Mouse (Mus musculus) CH12.LX (cell line): ENCODE data around the gene Dleu7. TPM values are rescaled to one million over a fixed set of nuclear protein-coding genes. Genes with fewer than 3 reads are reported as not detected.
A peak's percentile ranks its signal among the peaks of the same experiment; 100 is the strongest.

Experiments
- DNase-seq: peaks from one replicate; pipeline ENCODE4 v3.0.0-alpha.2; 2013; ENCODE audit errors: extremely low read depth
- H3K27ac ChIP-seq: 2 replicates; pipeline ENCODE4 v1.5.1; 2012; ENCODE audit warnings: low read depth, mild to moderate bottlenecking, control low read depth, moderate library complexity; ENCODE audit not compliant: insufficient read depth
- H3K27me3 ChIP-seq: replicated peaks from 2 replicates; pipeline ENCODE3; 2012; ENCODE audit warnings: inconsistent platforms
- H3K36me3 ChIP-seq, 2 experiments: replicated peaks in 1 of 2; 2 replicates each; pipeline versions ENCODE3 to v1.6.1; 2012; ENCODE audit warnings: inconsistent platforms in 1 of 2, low read length in 1 of 2, mild to moderate bottlenecking in 1 of 2, mixed read lengths in 1 of 2, moderate library complexity in 1 of 2; ENCODE audit not compliant: control insufficient read depth in 1 of 2, insufficient read depth in 1 of 2
- H3K4me1 ChIP-seq, 2 experiments: 2 replicates each; pipeline ENCODE4 v1.6.1; 2012; ENCODE audit warnings: inconsistent platforms in 1 of 2, moderate library complexity in 1 of 2; ENCODE audit not compliant: insufficient read depth in 2 of 2, control insufficient read depth in 1 of 2
- H3K4me2 ChIP-seq: 2 replicates; pipeline ENCODE4 v1.6.1; 2012; ENCODE audit warnings: low read depth, mild to moderate bottlenecking, control low read depth; ENCODE audit not compliant: poor library complexity, insufficient read depth, severe bottlenecking
- H3K4me3 ChIP-seq, 3 experiments: fragments of 150-350 bp in 1 of 3; sonication (generic) in 1 of 3; replicated peaks in 1 of 3; 2 replicates each; pipeline versions ENCODE3 to v1.5.1; 2011 to 2012; ENCODE audit warnings: low read depth in 2 of 3, low read length in 2 of 3, mild to moderate bottlenecking in 2 of 3, moderate library complexity in 2 of 3, control low read depth in 1 of 3, improper control_type of control experiment in 1 of 3, inconsistent platforms in 1 of 3, mixed read lengths in 1 of 3; ENCODE audit not compliant: poor library complexity in 1 of 3
- H3K79me2 ChIP-seq: replicated peaks from 2 replicates; pipeline ENCODE4 v1.6.1; 2012; ENCODE audit warnings: mild to moderate bottlenecking, moderate library complexity; ENCODE audit not compliant: control insufficient read depth, poor library complexity, insufficient read depth, severe bottlenecking; ENCODE audit errors: extremely low read depth
- H3K9ac ChIP-seq: 2 replicates; pipeline ENCODE4 v1.6.1; 2012; ENCODE audit warnings: low read depth, mild to moderate bottlenecking, control low read depth, moderate library complexity; ENCODE audit not compliant: insufficient read depth
- H3K9me3 ChIP-seq: replicated peaks from 2 replicates; pipeline ENCODE3; 2012; ENCODE audit warnings: low read length, inconsistent platforms, mixed read lengths
- CHD1 ChIP-seq: IDR thresholded peaks from 2 replicates; pipeline ENCODE4 v1.6.1; 2012; ENCODE audit warnings: low read depth, low read length, improper control_type of control experiment, inconsistent platforms
- GABPA ChIP-seq: IDR thresholded peaks from 2 replicates; pipeline ENCODE4 v1.6.1; 2012; ENCODE audit warnings: low read depth, low read length, improper control_type of control experiment, inconsistent platforms; ENCODE audit not compliant: insufficient replicate concordance
- HCFC1 ChIP-seq: IDR thresholded peaks from 2 replicates; pipeline ENCODE4 v1.6.1; 2012; ENCODE audit warnings: low read depth, mild to moderate bottlenecking, inconsistent platforms, low read length, improper control_type of control experiment
- KAT2A ChIP-seq: IDR thresholded peaks from 2 replicates; pipeline ENCODE4 v1.6.1; 2012; ENCODE audit warnings: low read length, improper control_type of control experiment, inconsistent platforms; ENCODE audit not compliant: insufficient replicate concordance
- MAX ChIP-seq: IDR thresholded peaks from 2 replicates; pipeline ENCODE4 v1.6.1; 2011; ENCODE audit warnings: low read length, improper control_type of control experiment
- NELFE ChIP-seq: IDR thresholded peaks from 2 replicates; pipeline ENCODE4 v1.6.1; 2011; ENCODE audit warnings: low read depth, low read length, improper control_type of control experiment
- NRF1 ChIP-seq: IDR thresholded peaks from 2 replicates; pipeline ENCODE4 v1.6.1; 2014; ENCODE audit warnings: low read depth, mild to moderate bottlenecking, inconsistent platforms, low read length, improper control_type of control experiment, moderate library complexity
- POLR2A ChIP-seq: IDR thresholded peaks from 2 replicates; pipeline ENCODE4 v1.6.1; 2011; ENCODE audit warnings: low read depth, mild to moderate bottlenecking, improper control_type of control experiment, low read length
- RAD21 ChIP-seq: IDR thresholded peaks from 2 replicates; pipeline ENCODE4 v1.6.1; 2011; ENCODE audit warnings: low read depth, mild to moderate bottlenecking, low read length, improper control_type of control experiment, moderate library complexity
- TBP ChIP-seq: conservative IDR thresholded peaks from 2 replicates; pipeline ENCODE4 v1.6.1; 2011; ENCODE audit warnings: low read depth, low read length, improper control_type of control experiment
- TCF12 ChIP-seq: IDR thresholded peaks from 2 replicates; pipeline ENCODE4 v1.6.1; 2014; ENCODE audit warnings: low read depth, mild to moderate bottlenecking, inconsistent platforms, low read length, improper control_type of control experiment
- USF1 ChIP-seq: IDR thresholded peaks from 2 replicates; pipeline ENCODE4 v1.6.1; 2014; ENCODE audit warnings: low read depth, mild to moderate bottlenecking, inconsistent platforms, low read length, improper control_type of control experiment
- ZC3H11A ChIP-seq: IDR thresholded peaks from 2 replicates; pipeline ENCODE4 v1.6.1; 2012; ENCODE audit warnings: low read depth, mild to moderate bottlenecking, inconsistent platforms, low read length, improper control_type of control experiment
- ZKSCAN1 ChIP-seq: IDR thresholded peaks from 2 replicates; pipeline ENCODE4 v1.6.1; 2012; ENCODE audit warnings: low read depth, inconsistent platforms, low read length, improper control_type of control experiment, borderline replicate concordance
- ZMIZ1 ChIP-seq: IDR thresholded peaks from 2 replicates; pipeline ENCODE4 v1.6.1; 2012; ENCODE audit warnings: low read depth, mild to moderate bottlenecking, inconsistent platforms, low read length, improper control_type of control experiment
- ZNF384 ChIP-seq: IDR thresholded peaks from 2 replicates; pipeline ENCODE4 v1.6.1; 2012; ENCODE audit warnings: low read depth, low read length, improper control_type of control experiment, inconsistent platforms
- dilution Hi-C: fragments of 300-500 bp; cut with MboI; formaldehyde crosslinking; loops from 2 replicates; pipeline ENCODE4 v1.14.3; 2020; ENCODE audit warnings: low sequenced_read_pairs; ENCODE audit not compliant: extremely low pct_unique_long_range_greater_than_20kb, extremely low pct_ligation_motif_present
- in situ Hi-C: fragments of 300-500 bp; cut with MboI; formaldehyde crosslinking; loops from 3 replicates; pipeline ENCODE4 v1.14.3; 2019; ENCODE audit warnings: low sequenced_read_pairs, low pct_ligation_motif_present, low pct_unique_long_range_greater_than_20kb, mixed read lengths
- polyA plus RNA-seq: library from polyadenylated mRNA; unstranded; fragments of >175 nt; gene quantifications from 2 replicates; pipeline ENCODE4 v1.2.1, GENCODE M21; 2012; ENCODE audit warnings: low read depth; ENCODE audit not compliant: insufficient read length
- total RNA-seq, 2 experiments: library from RNA; depleted of rRNA; stranded (reverse); fragments of 300-350 nt in 1 of 2; fragments of >200 nt in 1 of 2; gene quantifications; 2 replicates each; pipeline ENCODE4 v1.2.3; 2012 to 2014

Gene Dleu7
- total and polyA plus RNA-seq, 3 experiments = not detected

DNA sequence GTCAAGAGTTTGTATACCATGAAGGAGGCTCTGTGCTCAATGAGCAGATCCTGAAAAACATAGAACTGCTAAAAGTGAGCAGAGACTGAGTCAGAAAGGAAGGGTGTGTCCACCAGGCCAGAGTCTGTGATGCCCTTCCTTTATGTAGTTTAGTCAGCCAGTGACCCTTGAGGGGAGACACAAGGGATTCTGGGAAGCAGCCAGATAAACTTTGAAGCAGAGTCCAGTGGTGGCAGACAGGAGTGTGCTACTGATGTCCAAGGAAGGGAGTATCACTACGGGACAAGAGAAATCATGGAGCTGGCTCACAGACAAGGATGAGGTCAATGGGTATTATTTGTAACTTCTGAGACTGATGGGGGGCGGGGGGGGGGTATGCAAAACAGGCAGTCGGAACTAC is 7.2 kb upstream of the Dleu7 start:
- Histone ChIP-seq H3K9me3 (no peaks in the 10 kb centered on the region), H3K36me3 (no peaks in the 10 kb centered on the region), H3K27me3 (no peaks in the 10 kb centered on the region), H3K4me2 (peak overlapping the region; percentile 27; the same call in 1 of the 2 replicates), H3K4me3 (no peak overlapping the region), H3K9ac (no peak overlapping the region), H3K4me1 (peaks cover 2 to 10% of the 10 kb centered on the region in 2 experiments; a peak in 2 of 4 replicates), H3K27ac (no peak overlapping the region), H3K79me2 (no peaks in the 10 kb centered on the region)
- TF ChIP-seq CHD1 = no peak
- TF ChIP-seq ZNF384 = no peak
- TF ChIP-seq RAD21 = no peak
- TF ChIP-seq ZKSCAN1 = no peak
- no peak for TF ChIP-seq ZMIZ1
- no peak for TF ChIP-seq HCFC1
- no peak for TF ChIP-seq TBP
- TF ChIP-seq KAT2A = no peak
- no peak for TF ChIP-seq NELFE
- no peak for TF ChIP-seq NRF1
- TF ChIP-seq GABPA = no peak
- no peak for TF ChIP-seq ZC3H11A
- no peak for DNase-seq
- dilution Hi-C loops = no loop called here
- in situ Hi-C loops = no loop called here

DNA sequence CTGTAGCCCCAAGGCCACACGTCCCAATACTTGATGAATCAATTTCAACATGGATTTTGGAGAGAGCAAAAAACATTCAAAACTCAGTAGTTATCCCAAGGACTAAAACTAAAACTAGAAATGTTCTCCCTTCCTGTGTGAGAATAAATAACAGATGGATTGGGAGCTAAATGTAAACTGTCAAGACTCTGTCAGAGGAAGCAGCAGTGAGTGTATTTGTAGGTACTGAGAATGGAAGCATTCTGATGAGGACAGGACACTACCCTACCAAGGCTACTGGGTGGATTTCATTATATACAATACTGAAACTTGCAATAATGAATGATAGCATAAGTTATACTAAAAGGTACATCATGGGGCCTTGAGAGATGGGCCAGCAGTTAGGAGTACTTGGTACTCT is 6.0 kb upstream of the Dleu7 start:
- no peak overlapping the region for H3K9ac ChIP-seq
- no peaks in the 10 kb centered on the region for H3K27me3 ChIP-seq
- H3K4me1 ChIP-seq = peaks cover 2 to 10% of the 10 kb centered on the region in 2 experiments; a peak in 2 of 4 replicates
- no peak for DNase-seq
- dilution Hi-C loops = no loop called here
- H3K4me2 ChIP-seq = no peak overlapping the region
- H3K27ac ChIP-seq = no peak overlapping the region
- H3K36me3 ChIP-seq = no peaks in the 10 kb centered on the region
- TF ChIP-seq TCF12 (no peak), ZNF384 (no peak), POLR2A (no peak), GABPA (no peak), USF1 (no peak), MAX (no peak)
- no peaks in the 10 kb centered on the region for H3K79me2 ChIP-seq
- in situ Hi-C loops = no loop called here
- no peak overlapping the region for H3K4me3 ChIP-seq
- H3K9me3 ChIP-seq = no peaks in the 10 kb centered on the region
